Mouse (Mus musculus): Measurements from ENCODE around the gene Tas2r135. TPM values are rescaled to one million over a fixed set of nuclear protein-coding genes. Genes with fewer than 3 reads are reported as not detected.

Gene Tas2r135
- not detected for polyA plus RNA-seq (2017; shearing (Covaris generic))

DNA sequence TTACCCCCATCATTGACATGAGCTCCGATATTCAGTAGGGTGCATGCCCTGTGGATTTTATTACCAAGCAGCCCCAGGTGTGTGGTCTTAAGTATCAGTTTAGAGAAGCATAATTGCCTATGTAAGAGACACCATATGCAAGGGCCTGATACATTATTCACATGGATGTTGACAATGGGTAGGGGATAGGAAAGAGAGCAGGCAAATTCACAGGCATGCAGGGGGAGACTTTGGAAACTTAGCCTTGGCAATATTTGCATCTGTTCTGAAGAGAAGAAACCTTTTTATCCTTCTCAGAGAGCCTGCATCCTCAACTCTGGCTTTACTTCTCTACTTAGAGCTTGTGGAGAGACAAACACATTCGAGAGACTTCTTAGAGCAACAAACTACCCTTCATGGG is at the start of gene Tas2r135:
Gene Tas2r135 (plus strand): TSS at position 301 of the 400 bp plus-strand sequence.

DNA sequence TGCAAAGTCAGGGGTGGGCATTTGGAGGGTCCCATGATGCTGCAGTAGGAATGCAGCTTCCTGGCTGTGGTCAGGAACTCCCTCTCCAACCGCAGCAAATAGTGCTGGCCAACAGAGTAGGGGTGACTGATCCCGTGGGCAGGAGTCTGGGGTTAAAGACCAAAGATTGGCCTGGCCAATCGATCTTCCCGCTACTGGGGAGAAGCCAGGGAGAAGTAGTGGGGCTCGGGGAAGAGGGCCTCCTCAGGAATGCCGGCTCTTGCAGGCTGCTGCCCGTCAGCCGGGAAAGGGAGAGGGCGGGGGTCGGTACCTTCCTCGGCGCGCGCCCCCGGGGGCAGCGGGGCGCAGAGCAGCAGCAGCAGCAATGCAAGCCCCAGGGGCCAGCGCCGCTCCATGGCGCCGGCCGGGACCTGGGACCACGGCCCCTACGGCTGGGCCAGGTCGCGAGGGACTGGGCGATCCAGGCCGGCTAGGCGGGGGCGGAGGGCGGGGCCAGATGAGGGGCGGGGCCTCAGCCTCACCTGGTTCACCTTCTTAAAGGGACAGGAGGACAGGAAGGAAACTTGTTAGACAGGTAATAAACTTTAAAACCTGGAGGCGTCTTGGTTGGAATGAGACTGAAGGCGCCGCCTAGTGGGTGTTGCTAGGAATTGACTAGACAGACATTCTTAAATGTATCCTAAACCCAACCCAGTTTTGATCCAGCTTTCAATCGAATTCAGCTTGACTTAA is 32.3 kb upstream of the Tas2r135 start, which contains the start of gene Epha1:
Gene Epha1 (minus strand): TSS at position 453 of the 732 bp plus-strand sequence.

DNA sequence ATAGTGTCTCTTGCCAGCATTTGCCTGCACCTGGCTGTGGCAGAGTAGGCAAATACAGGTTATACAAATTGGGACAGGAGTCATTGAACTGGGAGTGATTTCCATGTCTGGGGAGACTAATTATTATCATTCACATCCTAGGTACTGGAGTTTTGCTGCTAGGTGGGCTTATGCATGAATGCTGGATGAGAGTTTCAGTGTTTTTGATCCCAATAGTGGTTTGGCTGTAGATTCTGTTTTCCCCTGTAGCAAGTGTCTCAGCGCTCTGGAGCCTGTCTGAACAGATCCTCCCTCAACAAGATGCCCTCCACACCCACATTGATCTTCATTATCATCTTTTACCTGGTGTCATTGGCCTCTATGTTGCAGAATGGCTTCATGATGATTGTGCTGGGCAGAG is 5.3 kb upstream of the Tas2r135 start, which contains the start of gene Tas2r143:
Gene Tas2r143 (plus strand): TSS at position 301 of the 400 bp plus-strand sequence.

GRCm38 (mm10) chr6:42434446-42434845 is 29.2 kb downstream of the Tas2r135 start, which contains the start of gene Tas2r126:
TSS of gene Tas2r126 (plus strand) at chr6:42434535.

Other genes starting within 250 kb of the Tas2r135 start
- not detected for gene Tas2r144, start 190.1 kb upstream of the Tas2r135 start, polyA plus RNA-seq (2017; shearing (Covaris generic))
- gene Gstk1, start 159.5 kb upstream of the Tas2r135 start, polyA plus RNA-seq (2017; shearing (Covaris generic)), result 7.2 TPM
- not detected for gene Tmem139, start 143.5 kb upstream of the Tas2r135 start, polyA plus RNA-seq (2017; shearing (Covaris generic))
- 37.6 TPM for gene Casp2, start 140.4 kb upstream of the Tas2r135 start, polyA plus RNA-seq (2017; shearing (Covaris generic))
- not detected for gene Clcn1, start 118.7 kb upstream of the Tas2r135 start, polyA plus RNA-seq (2017; shearing (Covaris generic))
- not detected for gene Fam131b, start 80.8 kb upstream of the Tas2r135 start, polyA plus RNA-seq (2017; shearing (Covaris generic))
- 202 TPM for gene Zyx, start 55.8 kb upstream of the Tas2r135 start, polyA plus RNA-seq (2017; shearing (Covaris generic))
- gene Epha1, start 32.2 kb upstream of the Tas2r135 start, polyA plus RNA-seq (2017; shearing (Covaris generic)), result 0.76 TPM
- not detected for gene Tas2r143, start 5.2 kb upstream of the Tas2r135 start, polyA plus RNA-seq (2017; shearing (Covaris generic))
- gene Tas2r126, start 29.1 kb downstream of the Tas2r135 start, polyA plus RNA-seq (2017; shearing (Covaris generic)), result not detected
- not detected for gene Olfr458, start 59.8 kb downstream of the Tas2r135 start, polyA plus RNA-seq (2017; shearing (Covaris generic))
- 0.55 TPM for gene Olfr457, start 70.9 kb downstream of the Tas2r135 start, polyA plus RNA-seq (2017; shearing (Covaris generic))
- not detected for gene Olfr456, start 81.8 kb downstream of the Tas2r135 start, polyA plus RNA-seq (2017; shearing (Covaris generic))
- gene Olfr455, start 142.2 kb downstream of the Tas2r135 start, polyA plus RNA-seq (2017; shearing (Covaris generic)), result not detected
- not detected for gene Tcaf3, start 192.3 kb downstream of the Tas2r135 start, polyA plus RNA-seq (2017; shearing (Covaris generic))
- not detected for gene Tcaf2, start 239.8 kb downstream of the Tas2r135 start, polyA plus RNA-seq (2017; shearing (Covaris generic))